50 mouse cellular contexts compared by ENCODE assay signal in genomic region chr4:120062754-120063153, GRCm38 (mm10). TPM values are rescaled to one million over a fixed set of nuclear protein-coding genes. Genes with fewer than 3 reads are reported as not detected.
"Had no signal": no experiment of that assay in that cellular context is flagged by ENCODE, and none has a peak within 500 bp of the region (broad histone marks: within the 10 kb centered on the region; RNA-seq: fewer than 3 reads in every experiment).

No protein-coding gene starts in this region.

- ATAC-seq: hindbrain, embryonic 16.5 days; hindbrain, postnatal 0 days; inflammation-experienced regulatory T-cells, adult 6 months; intestine, embryonic 15.5 days had no signal

- H3K27ac ChIP-seq: heart, embryonic 10.5 days; heart, embryonic 13.5 days; heart, embryonic 15.5 days; hindbrain, embryonic 10.5 days; hindbrain, embryonic 12.5 days; hindbrain, embryonic 13.5 days; hindbrain, embryonic 14.5 days; hindbrain, embryonic 15.5 days; hindbrain, postnatal 0 days; intestine, embryonic 15.5 days; kidney, embryonic 15.5 days; kidney, postnatal 0 days; layer of hippocampus, adult 2 months had no signal

- H3K36me3 ChIP-seq: heart, embryonic 10.5 days; heart, embryonic 12.5 days; heart, embryonic 13.5 days; heart, embryonic 15.5 days; hindbrain, embryonic 10.5 days; hindbrain, embryonic 12.5 days; hindbrain, embryonic 13.5 days; hindbrain, embryonic 15.5 days; intestine, embryonic 15.5 days; kidney, embryonic 15.5 days had no signal

- H3K9ac ChIP-seq: heart, embryonic 12.5 days; heart, embryonic 13.5 days; heart, embryonic 15.5 days; hindbrain, embryonic 12.5 days; hindbrain, embryonic 13.5 days; hindbrain, embryonic 14.5 days; hindbrain, embryonic 15.5 days; intestine, embryonic 15.5 days; kidney, embryonic 15.5 days had no signal

- H3K9me3 ChIP-seq: heart, embryonic 10.5 days; heart, embryonic 12.5 days; heart, embryonic 13.5 days; heart, embryonic 15.5 days; hindbrain, embryonic 10.5 days; hindbrain, embryonic 12.5 days; hindbrain, embryonic 13.5 days; hindbrain, embryonic 15.5 days; intestine, embryonic 15.5 days; kidney, embryonic 15.5 days had no signal

- H3K27me3 ChIP-seq: heart, embryonic 12.5 days; heart, embryonic 15.5 days; hindbrain, embryonic 12.5 days; hindbrain, embryonic 13.5 days; hindbrain, embryonic 15.5 days; intestine, embryonic 15.5 days had no signal

- H3K4me2 ChIP-seq: heart, embryonic 11.5 days; heart, embryonic 12.5 days; heart, embryonic 13.5 days; heart, embryonic 15.5 days; hindbrain, embryonic 12.5 days; hindbrain, embryonic 13.5 days; hindbrain, embryonic 14.5 days; hindbrain, embryonic 15.5 days; intestine, embryonic 15.5 days; kidney, embryonic 15.5 days had no signal

- H3K4me1 ChIP-seq: heart, embryonic 15.5 days; intestine, embryonic 15.5 days had no signal

- H3K4me3 ChIP-seq: heart, embryonic 10.5 days; heart, embryonic 12.5 days; heart, embryonic 13.5 days; heart, embryonic 15.5 days; hindbrain, embryonic 10.5 days; hindbrain, embryonic 12.5 days; hindbrain, embryonic 13.5 days; hindbrain, embryonic 15.5 days; intestine, embryonic 15.5 days; kidney, embryonic 15.5 days; layer of hippocampus, adult 2 months had no signal

- DNase-seq: heart, postnatal 10 days; heart, postnatal 14 days; heart, postnatal 36 days; heart, postnatal 4 days; kidney, adult 11 months; kidney, adult 18-20 months; kidney, adult 2 months; kidney, adult 8-10 months; kidney, adult 9 months; kidney, postnatal 10 days; kidney, postnatal 14 days; kidney, postnatal 25 days; kidney, postnatal 36 days; kidney, postnatal 4 days; layer of hippocampus, adult 9-11 months; layer of hippocampus, postnatal 36 days had no signal

RNA-seq across cellular contexts. Expression of gene AL607142.1, which starts 2.0 kb away (rescaled TPM):
- total RNA-seq: heart, adult 8-10 months; heart, postnatal 10 days; heart, postnatal 14 days; heart, postnatal 25 days; heart, postnatal 36 days; heart, postnatal 4 days; hematopoietic stem cell, adult 5-6 weeks; hindbrain, postnatal 0 days; layer of hippocampus, adult 18-20 months; layer of hippocampus, adult 2 months; layer of hippocampus, adult 8-10 months; layer of hippocampus, postnatal 10 days; layer of hippocampus, postnatal 14 days; layer of hippocampus, postnatal 25 days; layer of hippocampus, postnatal 36 days had no signal
- polyA plus RNA-seq: heart, embryonic 10.5 days; heart, embryonic 11.5 days; heart, embryonic 12.5 days; heart, embryonic 13.5 days; heart, embryonic 14.5 days; heart, embryonic 15.5 days; heart, embryonic 16.5 days; heart, postnatal 0 days; hindbrain, embryonic 10.5 days; hindbrain, embryonic 11.5 days; hindbrain, embryonic 12.5 days; hindbrain, embryonic 13.5 days; hindbrain, embryonic 14.5 days; hindbrain, embryonic 15.5 days; hindbrain, embryonic 16.5 days; hindbrain, postnatal 0 days; inflammation-experienced regulatory T-cells, adult 6 months; intestine, embryonic 14.5 days; intestine, embryonic 15.5 days; intestine, postnatal 0 days; kidney, adult 2 months; kidney, embryonic 14.5 days; kidney, embryonic 15.5 days; kidney, embryonic 16.5 days; kidney, postnatal 0 days; large intestine, adult 2 months had no signal
